Mouse (Mus musculus): ENCODE measurements around the gene Dop1b. TPM values are rescaled to one million over a fixed set of nuclear protein-coding genes. Genes with fewer than 3 reads are reported as not detected.

Dop1b gene
- polyA plus RNA-seq, 1 experiment = not detected

DNA sequence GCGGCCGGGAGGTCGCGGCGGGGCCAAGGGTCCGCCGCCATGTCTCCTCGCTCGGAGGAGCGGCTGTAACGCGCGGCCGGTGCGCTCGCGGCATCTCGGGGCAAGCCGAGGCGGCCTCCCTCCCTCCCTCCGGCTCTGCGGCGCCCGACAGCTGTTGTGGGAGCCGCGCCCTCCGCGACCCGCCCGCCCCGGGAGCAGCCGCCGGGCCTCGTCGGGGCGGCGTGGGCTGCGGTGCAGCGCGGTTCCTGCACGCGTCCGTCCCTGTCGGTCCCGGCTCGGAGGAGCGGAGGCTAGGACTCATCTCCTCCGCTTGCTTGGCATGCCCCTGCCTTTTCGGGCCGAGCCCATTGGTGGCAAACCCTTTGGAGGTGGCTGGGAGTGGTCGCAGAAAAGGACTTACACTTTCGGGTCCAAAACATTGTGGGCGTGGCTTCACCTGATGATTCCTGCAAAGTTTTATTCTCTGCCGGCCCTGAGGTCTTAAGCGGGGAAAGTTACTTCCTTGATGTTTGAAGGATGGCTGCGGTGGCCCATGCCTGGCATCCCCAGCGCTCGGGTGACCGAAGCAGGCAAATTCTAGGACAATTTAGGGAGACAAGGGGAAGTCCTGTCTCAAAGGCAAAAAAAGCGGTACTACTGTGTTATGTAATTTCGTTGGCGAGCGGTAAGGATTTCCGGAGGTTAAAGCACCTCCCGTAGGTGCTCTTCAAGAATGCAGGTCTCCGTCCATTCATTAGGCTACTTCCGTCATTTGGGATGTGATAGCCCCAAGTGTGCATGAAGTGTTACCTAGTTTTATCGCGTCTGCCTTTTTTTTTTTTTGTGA, 121.0 kb downstream of the Dop1b start:
- no peaks in the 10 kb centered on the region for H3K4me1 ChIP-seq (ENCODE audit: control insufficient read depth, insufficient read depth, low read length)
- TF ChIP-seq CTCF (IDR thresholded peaks at IDR 0.05; ENCODE audit: insufficient read depth, low read depth, low read length) = no peak
- TF ChIP-seq POLR2A (IDR thresholded peaks at IDR 0.05; ENCODE audit: insufficient read depth, low read depth, low read length) = no peak; the same call in 1 of the 2 replicates

GRCm38 (mm10) chr16:93833551-93833950, 121.8 kb downstream of the Dop1b start:
- no peak overlapping the region for H3K4me3 ChIP-seq (ENCODE audit: insufficient read depth, low read depth, low read length)
- H3K4me1 ChIP-seq (ENCODE audit: control insufficient read depth, insufficient read depth, low read length) = no peaks in the 10 kb centered on the region
- no peak overlapping the region for H3K27ac ChIP-seq (ENCODE audit: insufficient read depth, low read depth, low read length)
- WGBS = 89% methylated on average over 6 of the region's 6 CpGs
- TF ChIP-seq CTCF (IDR thresholded peaks at IDR 0.05; ENCODE audit: insufficient read depth, low read depth, low read length) = no peak
- no peak for TF ChIP-seq POLR2A (IDR thresholded peaks at IDR 0.05; ENCODE audit: insufficient read depth, low read depth, low read length)

More for the DNA sequence above, 121.0 kb downstream of the Dop1b start:
- under 1% methylated on average over 68 of the region's 69 CpGs for WGBS
- Histone ChIP-seq H3K4me3 (ENCODE audit: insufficient read depth, low read depth, low read length) (peak overlapping the region; percentile 87), H3K27ac (ENCODE audit: insufficient read depth, low read depth, low read length) (peak overlapping the region; percentile 81)

GRCm38 (mm10) chr16:93834076-93834475, 122.4 kb downstream of the Dop1b start:
- WGBS = 83% methylated on average over 2 of the region's 2 CpGs
- TF ChIP-seq POLR2A (IDR thresholded peaks at IDR 0.05; ENCODE audit: insufficient read depth, low read depth, low read length) (no peak), CTCF (IDR thresholded peaks at IDR 0.05; ENCODE audit: insufficient read depth, low read depth, low read length) (no peak)
- Histone ChIP-seq H3K27ac (ENCODE audit: insufficient read depth, low read depth, low read length) (no peak overlapping the region), H3K4me1 (ENCODE audit: control insufficient read depth, insufficient read depth, low read length) (no peaks in the 10 kb centered on the region), H3K4me3 (ENCODE audit: insufficient read depth, low read depth, low read length) (no peak overlapping the region)

DNA sequence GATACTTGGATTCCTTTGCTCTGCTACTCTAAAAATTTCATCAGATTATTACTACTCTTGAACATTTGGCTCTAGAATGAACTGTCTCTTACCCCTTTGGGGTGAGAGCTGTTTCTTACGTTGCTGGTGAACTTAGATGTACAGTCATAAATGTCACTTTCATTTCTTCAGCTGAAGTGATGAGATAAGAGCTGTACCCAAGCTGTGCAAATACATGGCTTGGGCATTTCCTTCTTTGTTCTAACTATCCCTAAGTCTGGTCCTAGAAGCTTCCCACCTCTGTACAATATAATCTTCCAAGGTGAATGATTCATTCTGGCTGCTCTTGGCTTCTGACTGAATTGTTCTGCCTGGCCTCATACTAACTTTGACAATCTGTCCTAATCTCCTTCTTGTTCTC, 127.3 kb downstream of the Dop1b start:
- H3K4me3 ChIP-seq (ENCODE audit: insufficient read depth, low read depth, low read length) = no peak overlapping the region
- TF ChIP-seq CTCF (IDR thresholded peaks at IDR 0.05; ENCODE audit: insufficient read depth, low read depth, low read length) (no peak), POLR2A (IDR thresholded peaks at IDR 0.05; ENCODE audit: insufficient read depth, low read depth, low read length) (no peak)
- no peaks in the 10 kb centered on the region for H3K4me1 ChIP-seq (ENCODE audit: control insufficient read depth, insufficient read depth, low read length)
- WGBS = 96% methylated on average over 1 of the region's 1 CpGs
- H3K27ac ChIP-seq (ENCODE audit: insufficient read depth, low read depth, low read length) = no peak overlapping the region

- Histone ChIP-seq H3K27ac (ENCODE audit: insufficient read depth, low read depth, low read length) (no peak overlapping the region), H3K4me1 (ENCODE audit: control insufficient read depth, insufficient read depth, low read length) (no peaks in the 10 kb centered on the region), H3K4me3 (ENCODE audit: insufficient read depth, low read depth, low read length) (no peak overlapping the region)
- TF ChIP-seq CTCF (IDR thresholded peaks at IDR 0.05; ENCODE audit: insufficient read depth, low read depth, low read length) = no peak
- TF ChIP-seq POLR2A (IDR thresholded peaks at IDR 0.05; ENCODE audit: insufficient read depth, low read depth, low read length) = no peak
- 99% methylated on average over 3 of the region's 3 CpGs for WGBS
Observed at GRCm38 (mm10) chr16:93850527-93850926, 138.8 kb downstream of the Dop1b start.

- H3K4me3 ChIP-seq (ENCODE audit: insufficient read depth, low read depth, low read length) = no peak overlapping the region
- 96% methylated on average over 4 of the region's 4 CpGs for WGBS
- TF ChIP-seq CTCF (IDR thresholded peaks at IDR 0.05; ENCODE audit: insufficient read depth, low read depth, low read length) (no peak), POLR2A (IDR thresholded peaks at IDR 0.05; ENCODE audit: insufficient read depth, low read depth, low read length) (no peak)
- H3K27ac ChIP-seq (ENCODE audit: insufficient read depth, low read depth, low read length) = no peak overlapping the region
- no peaks in the 10 kb centered on the region for H3K4me1 ChIP-seq (ENCODE audit: control insufficient read depth, insufficient read depth, low read length)
Observed at GRCm38 (mm10) chr16:93859967-93860366, 148.3 kb downstream of the Dop1b start.

Other genes starting within 250 kb of the Dop1b start
- gene Setd4, start 107.8 kb upstream of the Dop1b start, polyA plus RNA-seq (2012; ENCODE audit: insufficient read depth, insufficient read length, low replicate concordance, missing spikeins) = not detected in 2 replicates
- not detected in 2 replicates for gene Cbr1, start 106.1 kb upstream of the Dop1b start, polyA plus RNA-seq (2012; ENCODE audit: insufficient read depth, insufficient read length, low replicate concordance, missing spikeins)
- gene Gm5678, start 83.8 kb upstream of the Dop1b start, polyA plus RNA-seq (2012; ENCODE audit: insufficient read depth, insufficient read length, low replicate concordance, missing spikeins) = not detected in 2 replicates
- not detected in 2 replicates for gene Cbr3, start 28.7 kb upstream of the Dop1b start, polyA plus RNA-seq (2012; ENCODE audit: insufficient read depth, insufficient read length, low replicate concordance, missing spikeins)
- not detected in 2 replicates for gene Morc3, start 120.2 kb downstream of the Dop1b start, polyA plus RNA-seq (2012; ENCODE audit: insufficient read depth, insufficient read length, low replicate concordance, missing spikeins)
- not detected in 2 replicates for gene Chaf1b, start 172.0 kb downstream of the Dop1b start, polyA plus RNA-seq (2012; ENCODE audit: insufficient read depth, insufficient read length, low replicate concordance, missing spikeins)

Measured in olfactory bulb, adult 2 months (tissue).